Mouse (Mus musculus): Measurements from ENCODE around the gene Lysmd1. TPM values are rescaled to one million over a fixed set of nuclear protein-coding genes. Genes with fewer than 3 reads are reported as not detected.
"Not testable (repeated sequence)": the region's sequence is repeated elsewhere in the genome, so short reads cannot be mapped to it uniquely, and the experiment has no call there.

Lysmd1 gene
- polyA plus RNA-seq, 1 experiment = 7.0 TPM

- Histone ChIP-seq H3K27me3 (ENCODE audit: control insufficient read depth, insufficient read depth, insufficient read length) (no peaks in the 10 kb centered on the region), H3K4me3 (peak within 1 kb of the TSS; percentile 100)
Measured at GRCm38 (mm10) chr3:95106338-95107117, 27.4 kb upstream of the Lysmd1 start, which contains the start of gene Pip5k1a. Pip5k1a (minus strand) TSS chr3:95106930.

GRCm38 (mm10) chr3:95107308-95107707, 26.6 kb upstream of the Lysmd1 start:
- not testable (repeated sequence) for H3K27me3 ChIP-seq (ENCODE audit: control insufficient read depth, insufficient read depth, insufficient read length); H3ac ChIP-seq (ENCODE audit: control insufficient read depth, insufficient read length); H3K36me3 ChIP-seq (ENCODE audit: control insufficient read depth, insufficient read depth)
- Histone ChIP-seq H3K4me3 (peak overlapping the region; percentile 100), H3K79me2 (ENCODE audit: control insufficient read depth, insufficient read depth) (peaks cover 50% of the 10 kb centered on the region), H3K4me2 (ENCODE audit: low read depth) (peak overlapping the region; percentile 83)

More at GRCm38 (mm10) chr3:95106338-95107117, 27.4 kb upstream of the Lysmd1 start, which contains the start of gene Pip5k1a:
- Histone ChIP-seq H3K79me2 (ENCODE audit: control insufficient read depth, insufficient read depth) (peaks cover 50% of the 10 kb centered on the region), H3ac (ENCODE audit: control insufficient read depth, insufficient read length) (peak within 1 kb of the TSS; percentile 30), H3K36me3 (ENCODE audit: control insufficient read depth, insufficient read depth) (no peaks in the 10 kb centered on the region), H3K4me2 (ENCODE audit: low read depth) (peak within 1 kb of the TSS; percentile 99)
- TF ChIP-seq USF1 (IDR thresholded peaks at IDR 0.05; ENCODE audit: low read depth) (peak; percentile 99), CEBPB (IDR thresholded peaks at IDR 0.05; ENCODE audit: insufficient read depth, poor library complexity, severe bottlenecking) (no peak), MYOG (IDR thresholded peaks at IDR 0.05; ENCODE audit: control insufficient read depth in 1 of 3, insufficient read depth in 1 of 3, insufficient read length in 2 of 3, low read depth in 2 of 3) (no peak), TCF12 (IDR thresholded peaks at IDR 0.05; ENCODE audit: insufficient read depth, poor library complexity, severe bottlenecking) (no peak), REST (IDR thresholded peaks at IDR 0.05; ENCODE audit: insufficient read depth, insufficient read length) (no peak), SRF (IDR thresholded peaks at IDR 0.05; ENCODE audit: control insufficient read depth, insufficient read length, low read depth) (no peak), TCF3 (IDR thresholded peaks at IDR 0.05; ENCODE audit: insufficient read length, low read depth) (no peak), MYOD1 (IDR thresholded peaks at IDR 0.05; ENCODE audit: control insufficient read depth in 1 of 3, insufficient read length in 2 of 3, low read depth in 2 of 3) (no peak), POLR2A (IDR thresholded peaks at IDR 0.05; ENCODE audit: insufficient read length, low read depth) (peak; percentile 61), E2F4 (IDR thresholded peaks at IDR 0.05; ENCODE audit: insufficient read depth) (no peak), MAX (IDR thresholded peaks at IDR 0.05; ENCODE audit: low read depth) (no peak), POLR2AphosphoS2 (IDR thresholded peaks at IDR 0.05; ENCODE audit: insufficient read length, low read depth) (peak; percentile 68)

- Histone ChIP-seq H3K79me2 (ENCODE audit: control insufficient read depth, insufficient read depth) (peaks cover 51% of the 10 kb centered on the region), H3ac (ENCODE audit: control insufficient read depth, insufficient read length) (no peak overlapping the region), H3K36me3 (ENCODE audit: control insufficient read depth, insufficient read depth) (no peaks in the 10 kb centered on the region), H3K4me3 (no peak overlapping the region), H3K27me3 (ENCODE audit: control insufficient read depth, insufficient read depth, insufficient read length) (no peaks in the 10 kb centered on the region), H3K4me2 (ENCODE audit: low read depth) (no peak overlapping the region)
- no peak for TF ChIP-seq MYOG (IDR thresholded peaks at IDR 0.05; ENCODE audit: control insufficient read depth in 1 of 3, insufficient read depth in 1 of 3, insufficient read length in 2 of 3, low read depth in 2 of 3)
- TF ChIP-seq TCF3 (IDR thresholded peaks at IDR 0.05; ENCODE audit: insufficient read length, low read depth) = no peak
- TF ChIP-seq MYOD1 (IDR thresholded peaks at IDR 0.05; ENCODE audit: control insufficient read depth in 1 of 3, insufficient read length in 2 of 3, low read depth in 2 of 3) = no peak
- TF ChIP-seq POLR2AphosphoS2 (IDR thresholded peaks at IDR 0.05; ENCODE audit: insufficient read length, low read depth) = no peak
Measured at GRCm38 (mm10) chr3:95107898-95108297, 26.0 kb upstream of the Lysmd1 start.

- Histone ChIP-seq H3K4me2 (ENCODE audit: low read depth) (peak within 1 kb of the TSS; percentile 63), H3K4me3 (peak within 1 kb of the TSS; percentile 73), H3ac (ENCODE audit: control insufficient read depth, insufficient read length) (peak within 1 kb of the TSS; percentile 5), H3K79me2 (ENCODE audit: control insufficient read depth, insufficient read depth) (peaks cover 30% of the 10 kb centered on the region), H3K36me3 (ENCODE audit: control insufficient read depth, insufficient read depth) (no peaks in the 10 kb centered on the region), H3K27me3 (ENCODE audit: control insufficient read depth, insufficient read depth, insufficient read length) (no peaks in the 10 kb centered on the region)
- TF ChIP-seq E2F4 (IDR thresholded peaks at IDR 0.05; ENCODE audit: insufficient read depth) (no peak), CEBPB (IDR thresholded peaks at IDR 0.05; ENCODE audit: insufficient read depth, poor library complexity, severe bottlenecking) (0 out of 2 replicates have a peak, but pooled peaks have one; percentile 1), POLR2AphosphoS2 (IDR thresholded peaks at IDR 0.05; ENCODE audit: insufficient read length, low read depth) (peak; percentile 32), REST (IDR thresholded peaks at IDR 0.05; ENCODE audit: insufficient read depth, insufficient read length) (no peak), POLR2A (IDR thresholded peaks at IDR 0.05; ENCODE audit: insufficient read length, low read depth) (peak; percentile 64), SRF (IDR thresholded peaks at IDR 0.05; ENCODE audit: control insufficient read depth, insufficient read length, low read depth) (peak; percentile 85), TCF3 (IDR thresholded peaks at IDR 0.05; ENCODE audit: insufficient read length, low read depth) (no peak), USF1 (IDR thresholded peaks at IDR 0.05; ENCODE audit: low read depth) (no peak), MYOG (IDR thresholded peaks at IDR 0.05; ENCODE audit: control insufficient read depth in 1 of 3, insufficient read depth in 1 of 3, insufficient read length in 2 of 3, low read depth in 2 of 3) (peak in 1 of 3 experiments; percentile 22), TCF12 (IDR thresholded peaks at IDR 0.05; ENCODE audit: insufficient read depth, poor library complexity, severe bottlenecking) (no peak), MYOD1 (IDR thresholded peaks at IDR 0.05; ENCODE audit: control insufficient read depth in 1 of 3, insufficient read length in 2 of 3, low read depth in 2 of 3) (no peak), MAX (IDR thresholded peaks at IDR 0.05; ENCODE audit: low read depth) (no peak)
Measured at GRCm38 (mm10) chr3:95110911-95111726, 22.8 kb upstream of the Lysmd1 start, which contains the start of gene Vps72. Vps72 (plus strand) TSS chr3:95111022.
